Comparison of ENCODE assay signal across 19 mouse cellular contexts in genomic region chr13:53196690-53197089, GRCm38 (mm10).
DNase-seq lines count a peak whose midpoint lies in the region; ATAC-seq and TF ChIP-seq lines count a peak whose summit lies in the region.
"Had no signal": no experiment of that assay in that cellular context is flagged by ENCODE, and none has a peak within 500 bp of the region (broad histone marks: within the 10 kb centered on the region; RNA-seq: fewer than 3 reads in every experiment).

No protein-coding gene starts in this region.

- peak; percentile 69 for TF ChIP-seq EP300 in ES-Bruce4 (IDR thresholded peaks at IDR 0.05; ENCODE audit: insufficient read depth, low read depth, low read length)

- no peak overlapping the region for H3K4me2 ChIP-seq in intestine, embryonic 15.5 days (replicated peaks)
- no peak overlapping the region for H3K4me2 ChIP-seq in intestine, embryonic 16.5 days (ENCODE audit: low read depth, low read length)
- H3K4me2 ChIP-seq in embryonic facial prominence, embryonic 14.5 days (ENCODE audit: low read depth, low read length) = 0 out of 2 replicates have a peak overlapping the region, but pooled peaks have one; percentile 15
- H3K4me2 ChIP-seq in limb, embryonic 13.5 days (replicated peaks) = peak overlapping the region; percentile 19; the same call in 1 of the 2 replicates
- H3K4me2 ChIP-seq: heart, embryonic 11.5 days; midbrain, embryonic 11.5 days had no signal

- H3K9me3 ChIP-seq in intestine, embryonic 15.5 days = no peaks in the 10 kb centered on the region
- H3K9me3 ChIP-seq in intestine, embryonic 16.5 days (ENCODE audit: control insufficient read depth, low read length) = no peaks in the 10 kb centered on the region
- no peaks in the 10 kb centered on the region for H3K9me3 ChIP-seq in ES-Bruce4 (replicated peaks; ENCODE audit: control insufficient read depth, insufficient read depth, low read length, poor library complexity, severe bottlenecking)
- H3K9me3 ChIP-seq in embryonic facial prominence, embryonic 14.5 days (ENCODE audit: control insufficient read depth, low read length) = no peaks in the 10 kb centered on the region
- no peaks in the 10 kb centered on the region for H3K9me3 ChIP-seq in limb, embryonic 13.5 days

- H3K4me3 ChIP-seq in intestine, embryonic 15.5 days (replicated peaks) = no peak overlapping the region
- H3K4me3 ChIP-seq in intestine, embryonic 16.5 days (ENCODE audit: low read length) = no peak overlapping the region
- H3K4me3 ChIP-seq in ES-Bruce4 (ENCODE audit: low read depth, low read length) = no peak overlapping the region
- H3K4me3 ChIP-seq in embryonic facial prominence, embryonic 14.5 days (ENCODE audit: low read depth, low read length) = no peak overlapping the region
- H3K4me3 ChIP-seq in limb, embryonic 13.5 days = no peak overlapping the region

- peaks cover 74% of the 10 kb centered on the region for H3K4me1 ChIP-seq in intestine, embryonic 15.5 days (replicated peaks)
- peaks cover 69% of the 10 kb centered on the region for H3K4me1 ChIP-seq in intestine, embryonic 16.5 days (ENCODE audit: control insufficient read depth, insufficient read depth, low read length)
- H3K4me1 ChIP-seq in ES-Bruce4 (ENCODE audit: control insufficient read depth, insufficient read depth, low read length) = peaks cover 10% of the 10 kb centered on the region
- peaks cover 60% of the 10 kb centered on the region for H3K4me1 ChIP-seq in embryonic facial prominence, embryonic 14.5 days (ENCODE audit: control insufficient read depth, insufficient read depth, low read length)
- peaks cover 97% of the 10 kb centered on the region for H3K4me1 ChIP-seq in limb, embryonic 13.5 days

- no peaks in the 10 kb centered on the region for H3K36me3 ChIP-seq in intestine, embryonic 15.5 days
- H3K36me3 ChIP-seq in intestine, embryonic 16.5 days (ENCODE audit: control insufficient read depth, insufficient read depth, low read length) = no peaks in the 10 kb centered on the region
- no peaks in the 10 kb centered on the region for H3K36me3 ChIP-seq in ES-Bruce4 (ENCODE audit: control insufficient read depth, insufficient read depth, low read length, poor library complexity, severe bottlenecking)
- no peaks in the 10 kb centered on the region for H3K36me3 ChIP-seq in embryonic facial prominence, embryonic 14.5 days (ENCODE audit: control insufficient read depth, insufficient read depth, low read length)
- H3K36me3 ChIP-seq in limb, embryonic 13.5 days = no peaks in the 10 kb centered on the region

- H3K9ac ChIP-seq in intestine, embryonic 15.5 days = no peak overlapping the region
- no peak overlapping the region for H3K9ac ChIP-seq in intestine, embryonic 16.5 days (ENCODE audit: low read depth, low read length)
- no peak overlapping the region for H3K9ac ChIP-seq in ES-Bruce4 (ENCODE audit: low read depth, poor library complexity, severe bottlenecking)
- H3K9ac ChIP-seq in embryonic facial prominence, embryonic 14.5 days (ENCODE audit: low read depth, low read length) = no peak overlapping the region
- H3K9ac ChIP-seq in limb, embryonic 13.5 days = no peak overlapping the region
- H3K9ac ChIP-seq: liver, postnatal 0 days had no signal

- H3K27me3 ChIP-seq in intestine, embryonic 15.5 days (replicated peaks) = no peaks in the 10 kb centered on the region
- H3K27me3 ChIP-seq in intestine, embryonic 16.5 days (replicated peaks; ENCODE audit: control insufficient read depth, insufficient read depth, low read length) = no peaks in the 10 kb centered on the region
- H3K27me3 ChIP-seq in ES-Bruce4 (ENCODE audit: control insufficient read depth, insufficient read depth, low read length, poor library complexity, severe bottlenecking) = no peaks in the 10 kb centered on the region
- H3K27me3 ChIP-seq in embryonic facial prominence, embryonic 14.5 days (replicated peaks; ENCODE audit: control insufficient read depth, insufficient read depth, low read length) = no peaks in the 10 kb centered on the region
- H3K27me3 ChIP-seq in limb, embryonic 13.5 days = no peaks in the 10 kb centered on the region

- no peak for DNase-seq in embryonic facial prominence, embryonic 14.5 days (ENCODE audit: low spot score)
- DNase-seq in layer of hippocampus, adult 18-20 months (ENCODE audit: low spot score in 2 of 2) = no peak
- DNase-seq in neural tube, embryonic 10.5 days (ENCODE audit: extremely low spot score, low spot score) = no peak
- DNase-seq: adrenal gland, postnatal 25 days; cerebellum, adult 9-11 months; gastrocnemius, postnatal 25 days; heart, postnatal 36 days; kidney, postnatal 10 days; layer of hippocampus, adult 9-11 months; liver, postnatal 0 days; lung, postnatal 4 days had no signal

- no peak for TF ChIP-seq POLR2A in ES-Bruce4 (IDR thresholded peaks at IDR 0.05; ENCODE audit: insufficient read depth, low read length)

- no peak for TF ChIP-seq CTCF in ES-Bruce4 (IDR thresholded peaks at IDR 0.05; ENCODE audit: low read depth, low read length)

- 0 out of 2 replicates have a peak overlapping the region, but pooled peaks have one; percentile 7 for H3K27ac ChIP-seq in intestine, embryonic 15.5 days
- H3K27ac ChIP-seq in intestine, embryonic 16.5 days (ENCODE audit: low read length) = no peak overlapping the region
- no peak overlapping the region for H3K27ac ChIP-seq in ES-Bruce4 (ENCODE audit: insufficient read depth, low read length)
- H3K27ac ChIP-seq in embryonic facial prominence, embryonic 14.5 days (replicated peaks; ENCODE audit: low read depth, low read length) = peak overlapping the region; percentile 64; the same call in 1 of the 2 replicates
- H3K27ac ChIP-seq in limb, embryonic 13.5 days = peak overlapping the region; percentile 72; the same call in 1 of the 2 replicates

- ATAC-seq in intestine, embryonic 15.5 days = no peak
- no peak for ATAC-seq in intestine, embryonic 16.5 days
- no peak for ATAC-seq in embryonic facial prominence, embryonic 14.5 days (ENCODE audit: low read depth)
- no peak for ATAC-seq in limb, embryonic 13.5 days (ENCODE audit: low FRiP score, low read depth)
- no peak for ATAC-seq in erythroblast, adult 5-6 weeks (replicated peaks; ENCODE audit: low FRiP score, poor library complexity, severe bottlenecking)
- ATAC-seq: hindbrain, embryonic 16.5 days; liver, postnatal 0 days had no signal

- 36% methylated on average over 7 of the region's 7 CpGs for WGBS in intestine, embryonic 15.5 days
- WGBS in intestine, embryonic 16.5 days = 58% methylated on average over 7 of the region's 7 CpGs
- 41% methylated on average over 6 of the region's 7 CpGs for WGBS in embryonic facial prominence, embryonic 14.5 days
- 34% methylated on average over 7 of the region's 7 CpGs for WGBS in limb, embryonic 13.5 days

Comparison
In these comparisons a context has a peak if more than half of its experiments do, and no peak if none do; other contexts are left out.
1. H3K27ac ChIP-seq: peak in intestine, embryonic 15.5 days (single experiment), embryonic facial prominence, embryonic 14.5 days (single experiment) and limb, embryonic 13.5 days (single experiment); none in intestine, embryonic 16.5 days (single experiment) and ES-Bruce4 (single experiment).
2. H3K4me2 ChIP-seq: peak in embryonic facial prominence, embryonic 14.5 days (single experiment) and limb, embryonic 13.5 days (single experiment); none in intestine, embryonic 15.5 days (single experiment) and intestine, embryonic 16.5 days (single experiment).